Mouse (Mus musculus) hematopoietic stem cell, adult 5-6 weeks (primary cell): ENCODE data around the gene Eif4enif1. TPM values are rescaled to one million over a fixed set of nuclear protein-coding genes. Genes with fewer than 3 reads are reported as not detected.
A peak's percentile ranks its signal among the peaks of the same experiment; 100 is the strongest.

Experiments used
- ATAC-seq, 2 experiments: fragments of 125-278 bp in 1 of 2; replicated peaks in 1 of 2; 2 replicates each; pipeline ENCODE4 v1.8.0; 2016 to 2017; ENCODE audit warnings: inconsistent platforms in 2 of 2, mild to moderate bottlenecking in 2 of 2, moderate number of reproducible peaks in 2 of 2, low read depth in 1 of 2, moderate TSS enrichment in 1 of 2; ENCODE audit not compliant: low FRiP score in 2 of 2, poor library complexity in 2 of 2, severe bottlenecking in 2 of 2, insufficient read depth in 1 of 2, low TSS enrichment in 1 of 2
- total RNA-seq: library from RNA; stranded (forward); fragments of 172-1452, 232-1000 nt; gene quantifications from 2 replicates; pipeline ENCODE4 v1.2.3, GENCODE M21; 2017

Gene Eif4enif1
- total RNA-seq, 1 experiment from 2014 or later: 43.4 TPM

GRCm38 (mm10) chr11:3233704-3234103 lies 31.5 kb downstream of the Eif4enif1 start:
- ATAC-seq: no peak

- ATAC-seq: no peak
Observed at GRCm38 (mm10) chr11:3235277-3235676, 33.1 kb downstream of the Eif4enif1 start.

DNA sequence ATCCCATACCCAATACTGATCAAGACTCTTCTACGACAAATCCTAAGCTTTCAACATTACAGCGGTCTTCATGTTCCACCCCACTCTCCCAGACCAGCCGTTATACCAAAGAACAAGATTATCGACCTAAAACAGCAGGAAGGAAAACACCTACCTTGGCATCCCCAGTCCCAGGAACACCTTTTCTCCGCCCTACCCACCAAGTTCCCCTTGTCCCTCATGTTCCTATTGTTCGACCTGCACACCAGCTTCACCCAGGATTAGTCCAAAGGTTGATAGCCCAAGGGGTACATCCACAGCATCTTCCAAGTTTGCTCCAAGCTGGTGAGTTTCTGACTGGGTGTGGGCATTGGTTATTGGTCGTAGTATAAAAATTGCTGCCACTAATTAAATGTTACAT lies 40.2 kb downstream of the Eif4enif1 start:
- ATAC-seq: no peak

DNA sequence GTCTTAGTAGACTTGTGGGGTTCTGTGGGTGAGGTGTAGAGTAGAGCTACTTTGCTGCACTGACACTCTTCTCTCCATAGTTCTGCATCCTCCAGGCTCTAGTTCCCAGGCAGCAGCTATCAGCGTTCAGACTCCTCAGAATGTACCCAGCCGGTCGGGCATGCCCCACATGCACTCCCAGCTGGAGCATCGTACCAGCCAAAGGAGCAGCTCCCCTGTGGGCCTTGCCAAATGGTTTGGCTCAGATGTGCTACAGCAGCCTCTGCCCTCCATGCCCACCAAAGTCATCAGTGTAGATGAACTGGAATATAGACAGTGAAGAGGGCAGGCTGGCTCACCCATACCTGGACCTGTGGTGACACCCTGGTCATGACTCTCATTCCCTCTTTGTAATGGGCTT lies 41.6 kb downstream of the Eif4enif1 start:
- ATAC-seq: no peak

GRCm38 (mm10) chr11:3247387-3247786 lies 45.2 kb downstream of the Eif4enif1 start:
- ATAC-seq: no peak

DNA sequence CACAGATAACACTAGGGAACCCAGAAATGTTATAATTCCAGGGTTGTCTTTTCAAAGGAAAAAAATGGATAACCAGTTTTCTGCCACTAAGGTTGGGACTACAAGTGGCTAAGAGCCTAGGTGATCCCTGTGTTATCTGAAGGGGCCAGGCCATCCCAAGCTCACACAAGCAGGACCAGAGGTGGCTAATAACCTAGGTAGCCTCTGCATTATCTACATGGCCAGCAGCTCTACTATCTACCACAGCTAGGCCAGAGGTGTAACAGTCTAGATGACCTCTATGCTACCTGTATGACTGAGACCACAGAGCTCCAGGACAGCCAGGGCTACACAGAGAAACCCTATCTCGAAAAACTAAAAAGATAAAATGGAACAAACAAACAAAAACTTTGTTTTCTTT lies 57.3 kb downstream of the Eif4enif1 start:
- no peak for ATAC-seq

GRCm38 (mm10) chr11:3265291-3266078 lies 63.3 kb downstream of the Eif4enif1 start:
- ATAC-seq: peak; percentile 22 to 28; a peak in 2 of 4 replicates

DNA sequence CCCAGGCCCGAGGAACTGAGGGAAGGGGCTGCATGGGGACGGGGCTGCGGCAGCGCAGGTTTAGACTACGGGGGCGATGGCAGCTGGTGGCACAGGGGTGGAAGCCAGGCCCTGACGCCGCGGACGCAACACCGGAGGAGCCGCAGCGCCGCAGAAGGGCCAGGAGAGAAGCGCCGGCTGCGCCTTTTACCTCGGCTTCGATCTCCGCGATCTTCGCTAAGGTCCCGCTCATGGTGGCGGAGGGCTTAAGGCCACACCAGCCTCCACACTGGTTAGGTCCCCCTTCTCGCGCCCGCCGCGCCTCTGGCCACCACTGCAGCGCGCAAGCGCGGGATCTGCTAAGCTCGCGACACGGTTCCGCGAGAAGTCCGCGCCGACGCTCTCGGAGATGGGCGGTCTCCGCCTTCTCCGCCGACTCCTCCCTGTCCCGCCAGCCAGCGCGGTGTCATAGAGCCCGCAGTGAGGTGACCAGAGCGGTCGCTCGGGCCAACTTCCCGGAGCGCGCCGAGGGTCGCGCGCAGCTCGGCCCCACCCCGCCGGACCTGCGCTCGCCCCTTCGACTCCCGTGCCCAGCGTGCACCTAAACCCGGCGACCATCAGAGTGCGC lies 64.0 kb downstream of the Eif4enif1 start, which contains the start of gene Drg1:
Gene Drg1 (minus strand): TSS at position 337 of the 607 bp plus-strand sequence.
- ATAC-seq: peak; percentile 97 to 98

DNA sequence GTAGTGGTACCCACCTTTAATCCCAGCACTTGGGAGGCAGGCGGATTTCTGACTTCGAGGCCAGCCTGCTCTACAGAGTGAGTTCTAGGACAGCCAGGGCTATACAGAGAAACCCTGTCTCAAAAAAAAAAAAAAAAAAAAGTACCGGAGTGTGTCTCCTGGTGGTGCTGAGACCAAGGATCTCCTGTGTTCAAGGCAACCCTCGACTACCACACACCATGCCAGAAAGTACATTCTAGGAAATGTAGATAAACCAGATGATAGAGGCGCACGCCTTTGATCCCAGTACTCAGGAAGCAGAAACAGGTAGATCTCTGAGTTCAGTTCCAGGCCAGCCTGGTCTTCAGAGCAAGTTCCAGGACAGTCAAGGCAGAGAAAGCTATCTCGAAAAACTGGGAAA lies 64.9 kb downstream of the Eif4enif1 start:
- ATAC-seq: no peak

- no peak for ATAC-seq
Observed at GRCm38 (mm10) chr11:3269241-3269640, 67.0 kb downstream of the Eif4enif1 start.

GRCm38 (mm10) chr11:3278351-3278750 lies 76.2 kb downstream of the Eif4enif1 start:
- no peak for ATAC-seq

GRCm38 (mm10) chr11:3279729-3280128 lies 77.5 kb downstream of the Eif4enif1 start:
- ATAC-seq: no peak

DNA sequence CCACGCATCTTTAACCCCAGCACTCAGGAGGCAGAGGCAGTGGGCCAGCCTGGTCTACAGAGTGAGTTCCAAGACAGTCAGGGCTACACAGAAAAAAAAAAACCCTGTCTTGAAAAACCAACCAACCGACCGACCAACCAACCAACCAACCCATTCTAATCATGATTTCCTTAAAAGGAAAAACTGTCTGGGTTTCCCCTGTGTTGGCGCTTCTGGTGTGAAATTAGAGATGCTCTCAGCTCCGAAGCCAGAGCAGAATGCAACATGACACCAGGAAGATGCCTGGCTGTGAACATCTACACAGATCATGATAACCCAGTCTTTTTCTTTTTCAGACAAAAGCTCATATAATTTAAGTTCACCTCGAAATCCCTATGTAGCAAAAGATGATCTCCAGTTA lies 80.7 kb downstream of the Eif4enif1 start:
- no peak for ATAC-seq

GRCm38 (mm10) chr11:3283645-3284044 lies 81.5 kb downstream of the Eif4enif1 start:
- no peak for ATAC-seq

- no peak for ATAC-seq
Observed at GRCm38 (mm10) chr11:3285940-3286339, 83.7 kb downstream of the Eif4enif1 start.

GRCm38 (mm10) chr11:3287131-3287530 lies 84.9 kb downstream of the Eif4enif1 start:
- ATAC-seq: no peak

DNA sequence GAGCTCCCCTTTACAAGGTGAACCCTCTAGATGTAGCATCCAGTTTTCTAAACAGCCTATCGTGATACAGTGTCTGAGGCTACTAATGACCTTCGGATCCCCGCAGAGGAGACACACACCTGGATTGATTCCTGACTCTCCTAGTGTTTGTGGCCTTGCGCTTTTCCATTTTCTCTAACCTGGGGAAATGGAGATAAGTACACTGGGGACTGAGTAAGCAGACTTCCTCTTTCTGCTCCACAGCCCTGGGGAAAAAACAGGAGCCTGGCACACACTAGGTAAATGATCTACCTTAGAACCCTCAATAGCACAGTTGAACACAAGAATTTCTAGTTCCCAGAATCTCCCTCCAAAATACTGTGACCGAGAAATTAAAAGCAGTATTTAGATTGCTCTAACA lies 85.7 kb downstream of the Eif4enif1 start:
- no peak for ATAC-seq

DNA sequence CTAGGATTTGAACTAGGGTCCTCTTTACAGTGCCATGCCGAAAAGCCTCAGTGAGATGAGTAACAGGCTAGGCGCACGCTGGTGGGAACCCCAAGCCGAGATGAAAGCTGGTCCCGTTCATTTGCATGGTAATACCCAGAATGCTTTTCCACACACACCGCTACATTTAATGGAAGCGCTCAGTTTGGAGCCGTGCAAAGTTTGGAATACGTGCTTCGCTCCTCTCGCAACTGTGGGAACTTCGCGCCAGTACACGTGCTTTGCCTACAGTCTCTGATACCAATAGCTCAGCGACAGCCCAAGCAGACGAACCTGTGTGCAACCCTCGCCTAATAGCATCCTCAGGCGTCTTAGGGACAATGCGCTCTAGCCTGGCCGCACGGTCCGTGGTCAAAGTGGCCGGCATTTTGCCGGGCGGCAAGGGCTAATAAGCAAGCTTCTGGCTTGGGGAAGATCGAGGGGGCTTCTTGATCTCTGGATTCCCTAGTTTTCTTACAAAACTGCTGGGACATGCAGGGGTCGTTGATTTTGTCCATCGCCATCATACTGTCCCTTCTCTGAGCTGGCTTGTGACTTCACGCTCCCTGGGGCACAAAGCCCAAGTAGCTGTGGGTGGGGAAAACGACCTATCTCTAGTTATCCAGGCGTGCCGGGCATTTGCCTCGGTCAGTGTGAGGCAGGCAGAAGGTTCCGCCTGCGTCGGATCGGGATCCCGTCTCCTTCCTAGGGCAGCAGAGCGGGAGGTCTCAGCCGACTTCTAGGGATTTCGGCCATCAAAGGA lies 86.5 kb downstream of the Eif4enif1 start, which contains the start of gene Patz1:
Gene Patz1 (plus strand): TSS at position 354 of the 781 bp plus-strand sequence.
- peak; percentile 9 to 14; a peak in 3 of 4 replicates for ATAC-seq
